Mouse (Mus musculus): Measurements from ENCODE around the gene AI593442. TPM values are rescaled to one million over a fixed set of nuclear protein-coding genes. Genes with fewer than 3 reads are reported as not detected.

AI593442 gene
- 0.02 and 0.04 TPM in 2 replicates for polyA plus RNA-seq (2015; fragmentation: Nextera tagmentation; extraction: Ambion mirVana)

GRCm38 (mm10) chr9:52679362-52679947, at the start of gene AI593442:
AI593442 (minus strand) TSS chr9:52679780.

